Mouse (Mus musculus) MEL (cell line): ENCODE data around the gene Dock4. TPM values are rescaled to one million over a fixed set of nuclear protein-coding genes. Genes with fewer than 3 reads are reported as not detected.

Experiments used
- DNase-seq: peaks from one replicate; pipeline ENCODE4 v3.0.0; 2011; ENCODE audit warnings: low read depth, low spot score
- H3K27ac ChIP-seq: 2 replicates; pipeline ENCODE4 v1.5.1; 2012; ENCODE audit warnings: low read depth, mild to moderate bottlenecking, control low read depth, low read length, moderate library complexity; ENCODE audit not compliant: control insufficient read depth
- H3K27me3 ChIP-seq, 2 experiments: fragments of 150-350 bp in 1 of 2; sonication (generic) in 1 of 2; 2 replicates each; pipeline ENCODE4 v1.6.1; 2012; ENCODE audit warnings: low read length in 2 of 2, mild to moderate bottlenecking in 2 of 2, improper control_type of control experiment in 1 of 2, moderate library complexity in 1 of 2; ENCODE audit not compliant: insufficient read depth in 2 of 2, control insufficient read depth in 1 of 2
- H3K36me3 ChIP-seq, 2 experiments: 2 replicates each; pipeline ENCODE4 v1.6.1; 2012 to 2014; ENCODE audit warnings: low read length in 2 of 2, improper control_type of control experiment in 1 of 2, inconsistent platforms in 1 of 2, mild to moderate bottlenecking in 1 of 2; ENCODE audit not compliant: insufficient read depth in 2 of 2, control insufficient read depth in 1 of 2
- H3K4me1 ChIP-seq, 2 experiments: fragments of 150-350 bp in 1 of 2; sonication (generic) in 1 of 2; 2 replicates each; pipeline ENCODE4 v1.6.1; 2012; ENCODE audit warnings: low read length in 2 of 2, improper control_type of control experiment in 1 of 2, mild to moderate bottlenecking in 1 of 2; ENCODE audit not compliant: insufficient read depth in 2 of 2, control insufficient read depth in 1 of 2
- H3K4me3 ChIP-seq, 2 experiments: fragments of 150-350 bp in 1 of 2; sonication (generic) in 1 of 2; 2 replicates each; pipeline ENCODE4 v1.5.1; 2012; ENCODE audit warnings: low read depth in 2 of 2, low read length in 2 of 2, mild to moderate bottlenecking in 2 of 2, moderate library complexity in 2 of 2, control low read depth in 1 of 2, improper control_type of control experiment in 1 of 2; ENCODE audit not compliant: control insufficient read depth in 1 of 2, insufficient read depth in 1 of 2
- H3K79me2 ChIP-seq: 2 replicates; pipeline ENCODE4 v1.6.1; 2012; ENCODE audit warnings: mild to moderate bottlenecking, low read length, moderate library complexity; ENCODE audit not compliant: control insufficient read depth, poor library complexity, insufficient read depth
- H3K9ac ChIP-seq: 2 replicates; pipeline ENCODE4 v1.6.1; 2012; ENCODE audit warnings: low read depth, mild to moderate bottlenecking, control low read depth, low read length, moderate library complexity; ENCODE audit not compliant: control insufficient read depth, poor library complexity, severe bottlenecking
- H3K9me3 ChIP-seq: fragments of 150-350 bp; sonication (generic); replicated peaks from 2 replicates; pipeline ENCODE4 v1.6.1; 2012; ENCODE audit warnings: mild to moderate bottlenecking, low read length, improper control_type of control experiment, moderate library complexity; ENCODE audit not compliant: insufficient read depth
- CTCF ChIP-seq, 3 experiments: IDR thresholded peaks in 2 of 3; conservative IDR thresholded peaks in 1 of 3; 2 replicates each; pipeline ENCODE4 v1.5.1; 2011 to 2012; ENCODE audit warnings: low read length in 3 of 3, low read depth in 2 of 3, mild to moderate bottlenecking in 2 of 3, improper control_type of control experiment in 1 of 3, inconsistent platforms in 1 of 3, mixed read lengths in 1 of 3, moderate library complexity in 1 of 3; ENCODE audit not compliant: control insufficient read depth in 1 of 3, insufficient read depth in 1 of 3, poor library complexity in 1 of 3, severe bottlenecking in 1 of 3
- E2F4 ChIP-seq: IDR thresholded peaks from 2 replicates; pipeline ENCODE4 v1.6.1; 2011; ENCODE audit warnings: low read depth, low read length, improper control_type of control experiment, borderline replicate concordance
- ELF1 ChIP-seq: IDR thresholded peaks from 2 replicates; pipeline ENCODE4 v1.6.1; 2014; ENCODE audit warnings: low read depth, mild to moderate bottlenecking, inconsistent platforms, low read length, improper control_type of control experiment, moderate library complexity
- EP300 ChIP-seq, 2 experiments: IDR thresholded peaks; 2 replicates each; pipeline ENCODE4 v1.6.1; 2011; ENCODE audit warnings: improper control_type of control experiment in 2 of 2, low read length in 2 of 2, low read depth in 1 of 2, mild to moderate bottlenecking in 1 of 2
- ETS1 ChIP-seq: IDR thresholded peaks from 2 replicates; pipeline ENCODE4 v1.6.1; 2012; ENCODE audit warnings: low read depth, mild to moderate bottlenecking, inconsistent platforms, low read length, improper control_type of control experiment, moderate library complexity
- GABPA ChIP-seq: IDR thresholded peaks from 2 replicates; pipeline ENCODE4 v1.6.1; 2012; ENCODE audit warnings: low read depth, mild to moderate bottlenecking, inconsistent platforms, low read length, improper control_type of control experiment, moderate library complexity
- MAFK ChIP-seq: IDR thresholded peaks from 2 replicates; pipeline ENCODE4 v1.6.1; 2011; ENCODE audit warnings: low read depth, mild to moderate bottlenecking, low read length, improper control_type of control experiment, borderline replicate concordance
- MAX ChIP-seq: IDR thresholded peaks from 2 replicates; pipeline ENCODE4 v1.6.1; 2011; ENCODE audit warnings: low read length, improper control_type of control experiment
- MEF2A ChIP-seq: IDR thresholded peaks from 2 replicates; pipeline ENCODE4 v1.6.1; 2014; ENCODE audit warnings: low read depth, mild to moderate bottlenecking, inconsistent platforms, low read length, improper control_type of control experiment; ENCODE audit not compliant: poor library complexity, insufficient replicate concordance, severe bottlenecking; ENCODE audit errors: extremely low read depth
- NRF1 ChIP-seq: IDR thresholded peaks from 2 replicates; pipeline ENCODE4 v1.6.1; 2014; ENCODE audit warnings: low read depth, mild to moderate bottlenecking, inconsistent platforms, low read length, improper control_type of control experiment, moderate library complexity; ENCODE audit not compliant: poor library complexity, insufficient read depth, severe bottlenecking
- POLR2AphosphoS5 ChIP-seq: IDR thresholded peaks from 2 replicates; pipeline ENCODE4 v1.6.1; 2012; ENCODE audit warnings: low read depth, borderline replicate concordance, mild to moderate bottlenecking, inconsistent platforms, low read length, moderate library complexity, mixed read lengths
- SIN3A ChIP-seq: IDR thresholded peaks from 2 replicates; pipeline ENCODE4 v1.6.1; 2012; ENCODE audit warnings: low read length, improper control_type of control experiment, inconsistent platforms
- USF2 ChIP-seq, 2 experiments: IDR thresholded peaks; 2 replicates each; pipeline ENCODE4 v1.6.1; 2011 to 2012; ENCODE audit warnings: improper control_type of control experiment in 2 of 2, low read length in 2 of 2, borderline replicate concordance in 1 of 2, inconsistent platforms in 1 of 2, low read depth in 1 of 2, mild to moderate bottlenecking in 1 of 2; ENCODE audit not compliant: insufficient read depth in 1 of 2
- ZC3H11A ChIP-seq: IDR thresholded peaks from 2 replicates; pipeline ENCODE4 v1.6.1; 2012; ENCODE audit warnings: low read depth, mild to moderate bottlenecking, inconsistent platforms, low read length, improper control_type of control experiment
- ZKSCAN1 ChIP-seq: IDR thresholded peaks from 2 replicates; pipeline ENCODE4 v1.6.1; 2012; ENCODE audit warnings: low read depth, mild to moderate bottlenecking, inconsistent platforms, low read length, improper control_type of control experiment, moderate library complexity
- polyA plus RNA-seq, 2 experiments: library from polyadenylated mRNA; stranded (reverse) in 1 of 2; unstranded in 1 of 2; fragments of >175 nt in 1 of 2; fragments of >200 nt in 1 of 2; gene quantifications; 2 replicates each; pipeline versions ENCODE4 v1.2.1 to v1.2.4; 2012; ENCODE audit warnings: low replicate concordance in 2 of 2, low read depth in 1 of 2; ENCODE audit not compliant: insufficient read length in 2 of 2, insufficient read depth in 1 of 2, missing spikeins in 1 of 2
- total RNA-seq: library from RNA; depleted of rRNA; stranded (reverse); fragments of 300-350 nt; gene quantifications from 2 replicates; pipeline ENCODE4 v1.2.3, GENCODE M21; 2012; rRNA removed

Gene Dock4
- total and polyA plus RNA-seq, 3 experiments = 0.08 to 0.17 TPM; not detected in 1

- no peak for TF ChIP-seq CTCF (IDR thresholded peaks at IDR 0.05 in 2 of 3, conservative IDR thresholded peaks at IDR 0.05 in 1 of 3; ENCODE audit: control insufficient read depth in 1 of 3, insufficient read depth in 1 of 3, low read depth in 2 of 3, low read length in 3 of 3, poor library complexity in 1 of 3, severe bottlenecking in 1 of 3)
- TF ChIP-seq MAX = no peak
- TF ChIP-seq ETS1 = no peak
- no peak for TF ChIP-seq NRF1
- TF ChIP-seq MAFK = no peak
- no peak for TF ChIP-seq POLR2AphosphoS5
- TF ChIP-seq ELF1 = no peak
- no peak for TF ChIP-seq USF2 (IDR thresholded peaks at IDR 0.05; ENCODE audit: borderline replicate concordance in 1 of 2, insufficient read depth in 1 of 2, low read depth in 1 of 2, low read length in 2 of 2)
- no peak for TF ChIP-seq ZC3H11A
- TF ChIP-seq MEF2A = no peak
- TF ChIP-seq GABPA = no peak
- TF ChIP-seq ZKSCAN1 = no peak
- TF ChIP-seq E2F4 = no peak
- DNase-seq = no peak
- Histone ChIP-seq H3K9me3 (no peaks in the 10 kb centered on the region), H3K36me3 (no peaks in the 10 kb centered on the region), H3K4me3 (no peak overlapping the region), H3K4me1 (no peaks in the 10 kb centered on the region), H3K27ac (no peak overlapping the region), H3K79me2 (no peaks in the 10 kb centered on the region), H3K27me3 (no peaks in the 10 kb centered on the region), H3K9ac (no peak overlapping the region)
Observed at GRCm38 (mm10) chr12:40893741-40894140, 448.0 kb downstream of the Dock4 start.

GRCm38 (mm10) chr12:40894695-40895094, 448.9 kb downstream of the Dock4 start:
- Histone ChIP-seq H3K9ac (no peak overlapping the region), H3K27ac (no peak overlapping the region), H3K4me3 (no peak overlapping the region), H3K79me2 (no peaks in the 10 kb centered on the region), H3K9me3 (no peaks in the 10 kb centered on the region), H3K27me3 (no peaks in the 10 kb centered on the region), H3K36me3 (no peaks in the 10 kb centered on the region), H3K4me1 (no peaks in the 10 kb centered on the region)
- TF ChIP-seq SIN3A (no peak), EP300 (IDR thresholded peaks at IDR 0.05; ENCODE audit: low read depth in 1 of 2, low read length in 2 of 2) (no peak), MAX (no peak)
- DNase-seq = no peak

Other genes starting within 250 kb of the Dock4 start
- gene Lsmem1, start 246.5 kb upstream of the Dock4 start, total RNA-seq = not detected in 2 replicates
- under 1 TPM in 1 of 2 experiments, not detected in 1; 0.14 TPM for gene Lsmem1, start 246.5 kb upstream of the Dock4 start, polyA plus RNA-seq
- 158 and 167 TPM in 2 replicates for gene Ifrd1, start 197.4 kb upstream of the Dock4 start, total RNA-seq
- gene Ifrd1, start 197.4 kb upstream of the Dock4 start, polyA plus RNA-seq = 100 to 1,000 TPM in 1 of 2 experiments, not detected in 1; 161 TPM
- 1.1 TPM in 2 replicates for gene Zfp277, start 50 bp upstream of the Dock4 start, total RNA-seq
- gene Zfp277, start 50 bp upstream of the Dock4 start, polyA plus RNA-seq = 1 to 10 TPM in 1 of 2 experiments, not detected in 1; 1.9 TPM